Mouse (Mus musculus): ENCODE data around the gene Clip3.

DNA sequence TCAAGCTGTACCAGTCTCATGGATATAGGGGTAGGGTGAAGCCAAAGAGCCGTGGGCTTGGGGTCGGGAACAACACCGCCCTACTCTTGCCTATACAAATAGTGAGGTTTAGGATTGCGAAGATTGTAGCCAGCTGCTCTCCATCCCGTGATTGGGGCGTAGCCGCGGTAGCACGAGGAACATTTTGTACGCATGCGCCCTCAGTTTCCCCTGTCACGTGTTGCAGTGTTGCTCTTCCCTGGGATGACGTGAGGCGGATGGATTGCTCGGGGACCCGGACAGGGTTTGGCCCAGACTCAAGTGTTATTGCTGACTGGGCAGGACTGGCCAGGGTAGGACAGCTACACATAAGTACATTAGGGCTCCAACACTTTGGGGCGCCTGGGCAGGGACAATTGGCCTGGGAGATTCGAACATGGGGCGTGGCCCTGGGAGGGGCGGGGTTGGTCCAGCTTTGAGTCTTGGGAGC lies 10.8 kb upstream of the Clip3 start:
- TF ChIP-seq CTCF (IDR thresholded peaks at IDR 0.05) = no peak
- TF ChIP-seq EP300 (IDR thresholded peaks at IDR 0.05) = peak; percentile 82
